Mouse (Mus musculus): ENCODE data around the gene Trim63.

GRCm38 (mm10) chr4:134351329-134352260, 36.7 kb downstream of the Trim63 start:
- TF ChIP-seq POLR2A (IDR thresholded peaks at IDR 0.05; ENCODE audit: low read depth, low read length), result 0 out of 2 replicates have a peak, but pooled peaks have one; percentile 21
- no peak for TF ChIP-seq CTCF (IDR thresholded peaks at IDR 0.05; ENCODE audit: extremely low read depth, insufficient read length, insufficient replicate concordance, low read depth, low read length)

All from small intestine, adult 2 months (tissue).